Mouse (Mus musculus): ENCODE data around the gene Lrrc74a.

GRCm38 (mm10) chr12:86766467-86766866, 32.3 kb downstream of the Lrrc74a start:
- TF ChIP-seq CTCF (IDR thresholded peaks at IDR 0.05; ENCODE audit: borderline replicate concordance, insufficient read depth, low read length) (no peak), POLR2A (IDR thresholded peaks at IDR 0.05; ENCODE audit: low read depth, low read length) (no peak)

Data from embryonic fibroblast, embryonic 13.5 days (primary cell).